24 mouse cellular contexts compared by ENCODE assay signal in genomic region chr17:48968304-48968703, GRCm38 (mm10). TPM values are rescaled to one million over a fixed set of nuclear protein-coding genes. Genes with fewer than 3 reads are reported as not detected.
DNase-seq lines count a peak whose midpoint lies in the region; ATAC-seq lines count a peak whose summit lies in the region.
"Had no signal": no experiment of that assay in that cellular context is flagged by ENCODE, and none has a peak within 500 bp of the region (broad histone marks: within the 10 kb centered on the region; RNA-seq: fewer than 3 reads in every experiment).

No protein-coding gene starts in this region.

- ATAC-seq in frontal cortex, adult (ENCODE audit: low TSS enrichment) = peak; percentile 81
- ATAC-seq: activated CD4-positive, CD25-positive, alpha-beta regulatory T cell, adult 4 months; CD4-positive, CD25-positive, alpha-beta regulatory T cell, adult 4 months; forebrain, embryonic 14.5 days; Patski had no signal

- intact Hi-C loops in left cerebral cortex, postnatal 14 days (cut with DNase I) = no loop called here

- DNase-seq in frontal cortex, postnatal 25 days (ENCODE audit: low spot score in 2 of 2) = no peak
- DNase-seq in left cerebral cortex, postnatal 14 days (ENCODE audit: low spot score in 2 of 2) = peak; percentile 36 to 39
- no peak for DNase-seq in left cerebral cortex, adult 11 months (ENCODE audit: low spot score)
- peak; percentile 36 for DNase-seq in right cerebral cortex, adult 18-20 months
- no peak for DNase-seq in right cerebral cortex, postnatal 4 days
- peak; percentile 47 for DNase-seq in brain, adult 2 months (ENCODE audit: low read depth, low spot score)
- DNase-seq: adrenal gland, adult 8-10 months; adrenal gland, postnatal 14 days; adrenal gland, postnatal 36 days; B cell, adult 2 months; cerebellum, adult 11 months; cerebellum, adult 18-20 months; cerebellum, adult 8-10 months; cerebellum, adult 9-11 months; cerebellum, postnatal 14 days; cerebellum, postnatal 36 days; embryo, embryonic 11 days had no signal

RNA-seq across cellular contexts. Expression of gene Lrfn2, which starts 36.1 kb away (rescaled TPM):
- total RNA-seq in left cerebral cortex, postnatal 14 days (2021) = 10 to 100 TPM; 37.6 to 39.4 TPM
- total RNA-seq: CH12.LX; common myeloid progenitor, adult 5-6 weeks had no signal

Comparison
In these comparisons a context has a peak if more than half of its experiments do, and no peak if none do; other contexts are left out.
1. DNase-seq: peak in left cerebral cortex, postnatal 14 days (2 of 2), right cerebral cortex, adult 18-20 months (single experiment) and brain, adult 2 months (single experiment); none in frontal cortex, postnatal 25 days (0 of 2), left cerebral cortex, adult 11 months (single experiment) and right cerebral cortex, postnatal 4 days (single experiment).